Mouse (Mus musculus) thymus, adult 2 months (tissue): ENCODE measurements at regions not wholly inside any gene's neighbourhood (a gene's known extent, or its start where the extent isn't known, plus 50 kb on each side); places are given as distances from the start of the nearest gene placed in this dataset.

Experiments
- CTCF ChIP-seq: fragments of 200-500 bp; IDR thresholded peaks from 2 replicates; pipeline ENCODE4 v1.5.1; 2012; ENCODE audit warnings: mild to moderate bottlenecking, control low read depth, low read length, moderate library complexity, borderline replicate concordance; ENCODE audit not compliant: control insufficient read depth, poor library complexity, insufficient read depth; ENCODE audit errors: extremely low read depth
- POLR2A ChIP-seq: fragments of 200-500 bp; IDR thresholded peaks from 2 replicates; pipeline ENCODE4 v1.6.1; 2012; ENCODE audit warnings: mild to moderate bottlenecking, low read length, control low read depth, moderate library complexity; ENCODE audit not compliant: control insufficient read depth, poor library complexity, insufficient read depth; ENCODE audit errors: extremely low read depth

DNA sequence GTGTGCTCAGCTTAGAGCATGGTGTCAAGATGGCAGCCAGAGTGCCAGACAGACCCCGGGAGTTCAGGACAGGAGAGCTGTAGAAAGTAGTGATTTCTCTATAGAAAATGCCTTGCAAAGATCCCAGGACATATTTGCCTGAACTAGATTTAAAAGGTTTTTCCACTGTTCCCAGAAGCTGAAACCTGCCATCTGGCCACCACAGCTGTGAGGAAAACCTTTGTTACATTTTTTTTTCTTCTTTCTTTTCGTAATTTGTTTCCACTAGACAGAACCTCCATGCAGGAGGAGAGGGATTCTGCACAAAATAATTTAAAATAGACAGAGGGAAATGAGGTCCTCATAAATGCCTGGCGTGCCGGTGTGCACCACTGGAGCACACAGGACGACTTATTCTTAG lies 489.6 kb downstream of the Etnk1 start:
- TF ChIP-seq POLR2A = no peak
- no peak for TF ChIP-seq CTCF
